Mouse (Mus musculus) liver, postnatal 0 days (tissue): Measurements from ENCODE around the gene Fam69a.

Source experiments
- CTCF ChIP-seq: sonication (generic); IDR thresholded peaks from 2 replicates; pipeline ENCODE4 v1.5.1; 2016; ENCODE audit warnings: antibody characterized with exemption, low read depth
- EP300 ChIP-seq: IDR thresholded peaks from 2 replicates; pipeline ENCODE4 v1.6.1; 2016; ENCODE audit warnings: antibody characterized with exemption, low read depth, mild to moderate bottlenecking

GRCm38 (mm10) chr5:107889994-107890888 is 96.6 kb downstream of the Fam69a start:
- no peak for TF ChIP-seq CTCF
- no peak for TF ChIP-seq EP300
